Mouse (Mus musculus) kidney, adult 2 months (tissue): ENCODE data around the gene Slc6a5.

Experiments
- CTCF ChIP-seq: fragments of 200-500 bp; conservative IDR thresholded peaks from 2 replicates; pipeline ENCODE4 v1.5.1; 2011; ENCODE audit warnings: low read depth, mild to moderate bottlenecking, control low read depth, low read length, moderate library complexity, mixed read lengths; ENCODE audit not compliant: insufficient read depth, insufficient read length
- POLR2A ChIP-seq: fragments of 200-500 bp; IDR thresholded peaks from one replicate; pipeline ENCODE4 v1.6.1; 2011; ENCODE audit warnings: low read depth, low read length, control low read depth

- TF ChIP-seq CTCF (no peak), POLR2A (no peak)
Measured at GRCm38 (mm10) chr7:49870276-49870675, 39.7 kb upstream of the Slc6a5 start.
